Mouse (Mus musculus) gastrocnemius, adult 8-10 months (tissue): Measurements from ENCODE around the gene Olfr1297. TPM values are rescaled to one million over a fixed set of nuclear protein-coding genes. Genes with fewer than 3 reads are reported as not detected.

Source experiments
- DNase-seq, 2 experiments: peaks; one replicate each; pipeline ENCODE4 v3.0.0; 2022; ENCODE audit warnings: low spot score in 2 of 2
- total RNA-seq, 4 experiments: library from RNA; stranded (reverse); gene quantifications; 2 replicates each; pipeline ENCODE4 v1.2.4; 2022

Olfr1297 gene
- not detected for total RNA-seq

DNA sequence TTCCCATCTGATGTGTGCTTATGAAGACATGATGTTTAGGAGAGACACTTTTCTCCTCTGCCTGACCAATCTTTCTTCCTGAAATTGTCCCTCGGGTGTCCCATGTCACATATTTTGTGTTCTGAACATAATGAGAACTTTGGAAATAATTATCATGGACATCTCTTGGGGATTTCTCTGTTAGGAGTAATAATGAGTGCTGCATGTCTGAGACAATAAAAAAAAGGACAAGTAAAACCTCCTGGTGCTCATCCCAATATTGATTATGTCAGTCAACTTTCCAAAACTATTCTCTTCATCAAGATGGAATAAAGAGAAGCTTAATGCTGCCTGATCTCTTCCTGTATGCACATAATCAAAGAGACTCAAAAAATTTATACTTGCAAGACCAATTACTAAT is at the start of gene Olfr1297:
Olfr1297 (minus strand) TSS at position 101 of the 400 bp plus-strand sequence.
- DNase-seq: no peak

GRCm38 (mm10) chr2:111661119-111661518 is 34.8 kb upstream of the Olfr1297 start, which contains the start of gene Olfr1299:
Gene Olfr1299, plus strand, starts transcription at chr2:111661419.
- no peak for DNase-seq

DNA sequence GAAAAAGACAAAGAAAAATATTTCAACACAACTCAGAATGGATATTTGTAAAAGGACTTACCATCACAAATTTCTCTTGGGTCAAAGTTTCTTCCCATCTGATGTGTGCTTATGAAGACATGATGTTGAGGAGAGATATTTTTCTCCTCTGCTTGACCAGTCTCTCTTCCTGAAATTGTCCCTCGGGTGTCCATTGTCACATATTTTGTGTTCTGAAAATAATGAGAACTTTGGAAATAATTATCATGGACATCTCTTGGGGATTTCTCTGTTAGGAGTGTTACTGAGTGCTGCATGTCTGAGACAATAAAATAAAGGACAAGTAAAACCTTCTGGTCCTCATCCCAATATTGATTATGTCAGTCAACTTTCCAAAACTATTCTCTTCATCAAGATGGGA is 22.8 kb upstream of the Olfr1297 start, which contains the start of gene Olfr1298:
Olfr1298 (minus strand) TSS at position 101 of the 400 bp plus-strand sequence.
- DNase-seq: no peak

GRCm38 (mm10) chr2:111569581-111569980 is 56.7 kb downstream of the Olfr1297 start, which contains the start of gene Olfr1295:
Gene Olfr1295, minus strand, starts transcription at chr2:111569681.
- DNase-seq: no peak

Other genes starting within 250 kb of the Olfr1297 start
- not detected for gene Olfr1286, start 203.4 kb downstream of the Olfr1297 start, total RNA-seq
- gene Olfr1287, start 177.4 kb downstream of the Olfr1297 start, total RNA-seq: not detected
- gene Olfr1288, start 152.4 kb downstream of the Olfr1297 start, total RNA-seq: not detected
- gene Olfr1289, start 145.7 kb downstream of the Olfr1297 start, total RNA-seq: not detected
- not detected for gene Olfr1290, start 132.7 kb downstream of the Olfr1297 start, total RNA-seq
- gene Olfr1291-ps1, start 129.3 kb downstream of the Olfr1297 start, total RNA-seq: not detected
- gene Olfr1293-ps, start 101.3 kb downstream of the Olfr1297 start, total RNA-seq: not detected
- gene Olfr1294, start 86.2 kb downstream of the Olfr1297 start, total RNA-seq: not detected
- not detected for gene Olfr1295, start 56.8 kb downstream of the Olfr1297 start, total RNA-seq
- gene Olfr1298, start 22.7 kb upstream of the Olfr1297 start, total RNA-seq: not detected
- not detected for gene Olfr1299, start 34.9 kb upstream of the Olfr1297 start, total RNA-seq
- gene Olfr1301, start 124.5 kb upstream of the Olfr1297 start, total RNA-seq: not detected
- not detected for gene Olfr1302, start 150.9 kb upstream of the Olfr1297 start, total RNA-seq
- not detected for gene Olfr1303, start 193.8 kb upstream of the Olfr1297 start, total RNA-seq